Mouse (Mus musculus) G1E (cell line): Measurements from ENCODE around the gene Fam43a. TPM values are rescaled to one million over a fixed set of nuclear protein-coding genes. Genes with fewer than 3 reads are reported as not detected.

Experiments used
- ATAC-seq: 2 replicates; pipeline ENCODE4 v1.8.0; 2016; ENCODE audit warnings: mild to moderate bottlenecking; ENCODE audit not compliant: insufficient number of reproducible peaks, poor library complexity, low FRiP score, severe bottlenecking; ENCODE audit errors: extremely low read depth
- DNase-seq: peaks from one replicate; pipeline ENCODE4 v3.0.0; 2012; ENCODE audit warnings: low spot score
- H3K27me3 ChIP-seq: 2 replicates; pipeline ENCODE4 v1.6.1; 2012; ENCODE audit warnings: mild to moderate bottlenecking, low read length, inconsistent platforms; ENCODE audit not compliant: insufficient read depth
- H3K36me3 ChIP-seq: replicated peaks from 2 replicates; pipeline ENCODE3; 2012; ENCODE audit warnings: mild to moderate bottlenecking, inconsistent platforms
- H3K4me1 ChIP-seq: 2 replicates; pipeline ENCODE4 v1.6.1; 2012; ENCODE audit warnings: low read depth, low read length, inconsistent platforms, mixed read lengths; ENCODE audit not compliant: insufficient read depth
- H3K4me3 ChIP-seq: 2 replicates; pipeline ENCODE4 v1.5.1; 2012; ENCODE audit warnings: low read depth, mild to moderate bottlenecking, inconsistent platforms, low read length, moderate library complexity, mixed read lengths
- H3K9me3 ChIP-seq: replicated peaks from 2 replicates; pipeline ENCODE4 v1.6.1; 2012; ENCODE audit warnings: inconsistent platforms
- CTCF ChIP-seq: IDR thresholded peaks from 2 replicates; pipeline ENCODE4 v1.5.1; 2012; ENCODE audit warnings: low read depth, low read length, inconsistent platforms, mixed read lengths
- GATA1 ChIP-seq: IDR thresholded peaks from 2 replicates; pipeline ENCODE4 v1.6.1; 2012; ENCODE audit warnings: borderline replicate concordance, low read length, inconsistent platforms, mixed read lengths
- GATA2 ChIP-seq: IDR thresholded peaks from 2 replicates; pipeline ENCODE4 v1.6.1; 2012; ENCODE audit warnings: low read depth, low read length, inconsistent platforms, borderline replicate concordance
- POLR2AphosphoS5 ChIP-seq: IDR thresholded peaks from 2 replicates; pipeline ENCODE4 v1.6.1; 2012; ENCODE audit warnings: low read depth, low read length, inconsistent platforms; ENCODE audit not compliant: insufficient replicate concordance
- TAL1 ChIP-seq: conservative IDR thresholded peaks from 2 replicates; pipeline ENCODE4 v1.6.1; 2012; ENCODE audit warnings: low read depth, low read length, inconsistent platforms, mixed read lengths
- polyA plus RNA-seq: library from polyadenylated mRNA; stranded (reverse); fragments of >175 nt; gene quantifications from 2 replicates; pipeline ENCODE4 v1.2.3, GENCODE M21; 2012
- total RNA-seq, 2 experiments: library from RNA; stranded (forward) in 1 of 2; stranded (reverse) in 1 of 2; fragments of 200-1000 nt in 1 of 2; fragments of >200 nt in 1 of 2; fragmentation: Nextera tagmentation in 1 of 2; gene quantifications; 2 replicates each; pipeline ENCODE4 v1.2.3; 2014 to 2017

The Fam43a gene
- total and polyA plus RNA-seq, 3 experiments = 0.01 TPM; not detected in 2

DNA sequence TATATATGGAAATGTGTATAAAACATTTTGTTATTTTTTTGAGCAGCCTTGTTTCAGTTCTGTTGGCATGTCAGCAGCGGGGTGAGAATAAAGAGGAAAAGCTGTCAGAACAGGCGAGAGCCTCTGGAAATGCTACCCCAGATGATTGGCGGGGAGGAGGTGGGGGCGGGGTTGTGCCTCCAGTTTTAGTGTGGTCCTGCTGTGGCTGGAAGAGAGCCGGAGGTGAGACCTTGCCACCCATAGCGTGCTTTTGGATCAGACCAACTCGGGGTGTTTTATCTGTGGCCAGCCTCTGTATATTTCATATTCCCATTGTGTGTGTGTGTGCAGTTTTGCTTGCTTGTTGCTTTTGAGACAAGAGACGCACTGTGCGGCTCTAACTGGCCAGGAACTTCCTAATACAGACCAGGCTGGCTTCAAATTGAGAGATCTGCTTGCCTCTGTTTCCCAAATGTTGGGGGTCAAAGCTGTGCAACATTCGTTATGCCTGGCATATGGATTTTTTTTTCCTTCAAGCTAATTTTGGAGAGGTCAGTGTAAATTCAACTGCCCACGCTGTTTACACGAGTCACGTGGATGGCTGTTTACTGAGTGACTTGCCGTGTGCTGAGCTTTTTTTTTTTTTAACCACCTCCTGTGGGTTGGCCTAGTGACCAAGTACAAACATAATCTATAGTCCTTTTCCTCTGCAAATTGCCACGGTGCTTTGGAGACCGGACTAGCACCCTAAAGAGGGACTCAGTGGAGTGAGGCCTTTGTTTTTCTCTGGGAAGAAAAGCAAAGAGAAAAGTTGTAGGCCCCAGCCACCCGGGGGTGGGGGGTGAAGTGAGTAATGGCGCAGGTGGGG is 3.4 kb downstream of the Fam43a start:
- H3K36me3 ChIP-seq = no peaks in the 10 kb centered on the region
- ATAC-seq (no peak), DNase-seq (no peak)
- H3K27me3 ChIP-seq = peaks cover 66% of the 10 kb centered on the region
- H3K4me3 ChIP-seq = no peak overlapping the region
- peaks cover 14% of the 10 kb centered on the region; the same call in 1 of the 2 replicates for H3K4me1 ChIP-seq
- peaks cover 3% of the 10 kb centered on the region; the same call in 1 of the 2 replicates for H3K9me3 ChIP-seq
- TF ChIP-seq CTCF (no peak), POLR2AphosphoS5 (no peak), GATA2 (no peak), TAL1 (no peak), GATA1 (no peak)

DNA sequence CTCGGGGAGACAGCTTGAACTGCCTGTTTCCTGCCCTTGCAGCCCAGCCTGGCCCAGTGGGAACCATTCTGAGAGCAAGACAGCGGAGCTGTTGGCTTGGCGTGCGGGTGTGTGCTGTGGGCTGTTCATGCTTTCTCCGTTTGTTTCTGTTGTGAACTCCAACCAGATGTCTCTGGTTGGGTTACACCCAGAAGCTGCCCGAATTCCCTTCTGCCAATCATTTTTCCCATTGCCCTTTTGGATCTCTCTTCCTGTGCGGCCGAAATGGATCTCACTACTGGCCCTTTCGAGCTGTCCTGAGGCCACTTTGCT is 4.0 kb downstream of the Fam43a start:
- Histone ChIP-seq H3K9me3 (peaks cover 3% of the 10 kb centered on the region; the same call in 1 of the 2 replicates), H3K36me3 (no peaks in the 10 kb centered on the region), H3K4me1 (peaks cover 14% of the 10 kb centered on the region; the same call in 1 of the 2 replicates), H3K4me3 (no peak overlapping the region), H3K27me3 (peaks cover 65% of the 10 kb centered on the region)
- DNase-seq (no peak), ATAC-seq (no peak)
- TF ChIP-seq TAL1 (no peak), CTCF (no peak), GATA1 (no peak), POLR2AphosphoS5 (no peak), GATA2 (no peak)

DNA sequence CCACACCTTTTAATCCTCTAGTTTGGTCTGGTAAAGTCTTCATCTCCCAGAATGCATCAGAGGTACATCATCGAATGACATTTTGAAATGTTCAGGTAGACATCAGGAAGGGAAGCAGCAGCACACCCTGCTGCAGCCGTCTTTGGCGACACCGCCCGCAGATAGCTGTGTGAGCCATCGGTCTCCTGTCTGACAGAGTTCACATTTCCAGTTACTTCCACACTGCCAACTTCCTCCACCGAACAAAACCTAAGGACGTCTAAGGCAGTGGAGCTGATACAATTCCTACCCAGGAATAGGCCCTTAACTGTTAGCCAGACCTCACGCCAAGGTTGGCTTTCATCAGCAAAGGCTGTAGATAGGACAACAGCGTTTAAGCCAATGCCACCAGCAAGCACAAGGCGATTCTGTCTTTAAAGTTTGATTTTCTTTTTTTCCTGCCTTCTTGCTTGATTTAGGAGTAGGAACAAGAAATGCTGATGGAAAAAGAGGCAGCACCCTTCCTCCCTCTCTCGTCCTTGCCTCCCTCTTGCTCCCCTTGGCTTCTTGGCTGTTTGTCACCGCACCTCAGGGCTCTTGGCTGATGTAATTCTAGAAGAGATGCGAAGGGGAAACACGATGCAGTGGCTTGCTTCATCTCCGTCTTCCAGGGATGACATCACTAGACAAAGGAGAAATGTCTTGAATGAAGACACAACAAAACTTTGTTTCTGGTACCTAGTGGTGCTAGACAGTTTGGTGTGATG is 4.7 kb downstream of the Fam43a start:
- H3K27me3 ChIP-seq = peaks cover 64% of the 10 kb centered on the region
- DNase-seq = no peak
- H3K36me3 ChIP-seq = no peaks in the 10 kb centered on the region
- no peak for TF ChIP-seq POLR2AphosphoS5
- TF ChIP-seq GATA1 = no peak
- no peak for TF ChIP-seq CTCF
- no peak for TF ChIP-seq GATA2
- TF ChIP-seq TAL1 = no peak
- H3K4me3 ChIP-seq = no peak overlapping the region
- peaks cover 3% of the 10 kb centered on the region; the same call in 1 of the 2 replicates for H3K9me3 ChIP-seq
- ATAC-seq = no peak
- peaks cover 14% of the 10 kb centered on the region; the same call in 1 of the 2 replicates for H3K4me1 ChIP-seq

DNA sequence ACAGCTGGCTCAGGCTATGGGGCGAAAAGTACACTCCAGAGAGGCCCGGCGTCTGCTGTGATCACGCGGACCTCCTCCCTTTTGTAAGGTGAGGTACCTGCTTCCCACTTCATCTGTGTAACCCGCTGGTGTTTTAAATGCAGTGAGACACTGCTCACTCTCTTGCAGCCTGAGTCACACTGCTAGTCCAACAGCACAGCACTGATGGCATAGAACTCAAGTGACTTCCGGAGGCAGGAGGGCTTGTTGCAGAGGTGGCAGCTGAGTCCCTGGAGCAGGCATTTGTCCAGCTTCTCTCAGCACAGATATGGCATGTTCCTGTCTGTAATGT is 5.2 kb downstream of the Fam43a start:
- no peak overlapping the region for H3K4me3 ChIP-seq

DNA sequence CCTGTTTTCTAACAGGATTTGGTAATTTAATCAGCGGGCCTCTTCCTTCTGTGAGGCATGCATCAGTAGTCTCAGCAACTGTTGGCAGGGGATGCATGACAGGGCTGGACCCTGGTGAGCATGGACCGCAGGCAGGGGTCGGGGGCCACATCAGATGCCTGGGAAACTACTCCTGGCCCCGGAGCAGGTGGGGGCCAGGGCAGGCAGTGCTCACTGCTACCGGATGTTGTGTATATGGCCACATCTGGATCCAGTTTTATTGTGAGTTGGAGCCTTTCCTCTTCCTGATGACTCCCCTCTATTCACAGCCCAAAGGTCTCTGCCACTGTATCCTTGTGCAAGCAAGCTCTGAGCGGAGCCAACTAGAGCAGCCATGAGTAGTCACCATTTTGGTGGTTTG is 6.0 kb downstream of the Fam43a start:
- H3K4me1 ChIP-seq = peaks cover 8% of the 10 kb centered on the region; the same call in 1 of the 2 replicates
- peaks cover 52% of the 10 kb centered on the region for H3K27me3 ChIP-seq
- no peak for ATAC-seq
- TF ChIP-seq CTCF (no peak), POLR2AphosphoS5 (no peak), TAL1 (no peak), GATA1 (no peak), GATA2 (no peak)
- no peak for DNase-seq
- H3K4me3 ChIP-seq = no peak overlapping the region
- no peaks in the 10 kb centered on the region for H3K36me3 ChIP-seq
- no peaks in the 10 kb centered on the region for H3K9me3 ChIP-seq

More for the DNA sequence above, 5.2 kb downstream of the Fam43a start:
- no peak for TF ChIP-seq TAL1
- TF ChIP-seq GATA1 = no peak
- no peak for TF ChIP-seq POLR2AphosphoS5
- H3K27me3 ChIP-seq = peaks cover 58% of the 10 kb centered on the region
- H3K9me3 ChIP-seq = peaks cover 1% of the 10 kb centered on the region; the same call in 1 of the 2 replicates
- ATAC-seq = no peak
- DNase-seq = no peak
- peaks cover 11% of the 10 kb centered on the region; the same call in 1 of the 2 replicates for H3K4me1 ChIP-seq
- H3K36me3 ChIP-seq = no peaks in the 10 kb centered on the region

DNA sequence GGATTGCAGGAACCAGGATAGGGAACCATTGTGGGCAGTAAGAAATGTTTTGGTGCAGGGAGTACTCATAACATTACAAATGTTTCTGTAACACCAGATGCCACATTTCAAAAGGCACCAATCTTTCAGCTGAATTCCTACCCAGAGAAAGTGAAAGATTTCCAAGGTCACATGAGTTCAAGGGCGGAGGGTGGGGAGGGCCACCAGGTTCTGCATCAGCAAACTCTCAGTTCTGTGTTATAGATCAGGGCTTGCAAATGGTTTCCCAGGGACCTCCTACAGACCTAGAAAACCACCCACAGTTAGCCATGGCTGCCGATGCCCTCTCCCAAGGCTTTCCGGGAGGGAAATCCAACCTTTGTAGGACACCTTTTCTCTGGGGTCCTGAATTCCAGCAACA is 8.3 kb downstream of the Fam43a start:
- Histone ChIP-seq H3K4me3 (no peak overlapping the region), H3K36me3 (no peaks in the 10 kb centered on the region), H3K9me3 (no peaks in the 10 kb centered on the region), H3K27me3 (peaks cover 32% of the 10 kb centered on the region), H3K4me1 (no peaks in the 10 kb centered on the region)
- TF ChIP-seq POLR2AphosphoS5 = no peak
- no peak for TF ChIP-seq GATA1
- TF ChIP-seq TAL1 = no peak
- TF ChIP-seq CTCF = no peak
- TF ChIP-seq GATA2 = no peak
- DNase-seq = no peak
- ATAC-seq = no peak
